In the genomic region with DNA sequence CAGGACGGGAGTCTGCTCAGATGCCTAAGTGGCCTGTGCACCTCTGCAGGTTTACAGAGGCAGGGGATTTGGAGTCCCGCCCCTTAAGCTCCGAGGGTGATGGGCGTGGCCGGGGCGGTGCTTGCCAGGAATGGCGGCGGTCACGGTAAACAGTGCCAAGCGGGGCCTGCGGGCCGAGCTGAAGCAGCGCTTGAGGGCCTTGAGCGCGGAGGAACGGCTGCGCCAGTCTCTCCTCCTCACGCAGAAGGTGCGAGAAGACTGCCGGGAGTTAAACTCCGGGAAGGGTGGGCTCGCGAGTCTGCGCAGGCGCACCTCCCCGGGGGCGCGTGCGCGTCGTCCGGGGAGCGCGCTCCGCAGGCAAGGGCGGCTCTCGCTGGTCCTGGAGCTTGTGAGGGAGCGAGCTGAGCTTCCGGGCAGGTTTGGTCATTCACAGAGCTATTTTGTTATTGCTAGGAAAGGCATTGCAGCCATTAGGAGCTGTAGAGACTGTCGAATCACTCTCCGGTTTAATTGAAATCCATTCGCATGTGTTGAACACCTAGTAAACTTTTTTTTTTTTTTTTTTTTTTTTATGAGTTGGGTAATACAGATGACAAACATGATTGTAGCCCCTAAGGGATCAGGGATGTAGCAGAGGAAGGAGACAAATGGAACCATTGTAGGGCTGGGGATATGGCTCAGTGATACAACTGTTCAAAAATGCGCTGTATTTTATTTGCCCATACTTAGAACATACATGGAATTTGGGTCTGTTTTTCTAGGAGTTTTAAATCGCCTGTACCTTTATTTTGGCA, we compare ENCODE assay signal across 9 mouse cellular contexts. TPM values are rescaled to one million over a fixed set of nuclear protein-coding genes. Genes with fewer than 3 reads are reported as not detected.
DNase-seq lines count a peak whose midpoint lies in the region; ATAC-seq and TF ChIP-seq lines count a peak whose summit lies in the region.
"Not testable (repeated sequence)": the region's sequence is repeated elsewhere in the genome, so short reads cannot be mapped to it uniquely, and the experiment has no call there.
"Had no signal": no experiment of that assay in that cellular context is flagged by ENCODE, and none has a peak within 500 bp of the region (broad histone marks: within the 10 kb centered on the region; RNA-seq: fewer than 3 reads in every experiment).

No protein-coding gene starts in this region.

- H3K4me3 ChIP-seq in left cerebral cortex, adult 2 months: peak overlapping the region; percentile 66

- peak overlapping the region; percentile 81 for H3K27ac ChIP-seq in left cerebral cortex, adult 2 months

- peak; percentile 5 for DNase-seq in embryo, embryonic 11 days
- peak; percentile 74 to 90 for DNase-seq in gastrocnemius, postnatal 36 days
- peak; percentile 92 to 94 for DNase-seq in left cerebral cortex, adult 2 months (ENCODE audit: extremely low spot score in 1 of 2, low spot score in 2 of 2)
- peak; percentile 84 for DNase-seq in lung, postnatal 36 days
- DNase-seq in retina, postnatal 1 day: peak; percentile 2
- peak; percentile 97 for DNase-seq in urinary bladder, adult 2 months (ENCODE audit: low spot score)

- intact Hi-C loops in gastrocnemius, postnatal 36 days (cut with DNase I); left cerebral cortex, adult 2 months (cut with DNase I): not testable (repeated sequence)

- not testable (repeated sequence) for TF ChIP-seq CTCF in left cerebral cortex, adult 2 months (IDR thresholded peaks at IDR 0.05)

- peak; percentile 74 for ATAC-seq in activated CD4-positive, CD25-positive, alpha-beta regulatory T cell, adult 4 months
- peak; percentile 69 for ATAC-seq in inflammation-experienced regulatory T-cells, adult 6 months

RNA-seq across cellular contexts. Expression of a gene that starts 0.8 kb away (rescaled TPM):
- polyA plus RNA-seq in activated CD4-positive, CD25-positive, alpha-beta regulatory T cell, adult 4 months (2017; shearing (Covaris generic)): 10 to 100 TPM; 86.2 to 93.4 TPM
- total RNA-seq in gastrocnemius, postnatal 36 days (2021): 10 to 100 TPM in 1 of 2 experiments, 1 to 10 TPM in 1; 8.0 to 12.4 TPM
- polyA plus RNA-seq in inflammation-experienced regulatory T-cells, adult 6 months (2017; shearing (Covaris generic)): 100 to 1,000 TPM in 1 of 3 experiments, 10 to 100 TPM in 2; 85.3 to 110 (median 93.7) TPM
- total RNA-seq in left cerebral cortex, adult 2 months (2021): 10 to 100 TPM; 27.3 to 38.3 TPM
- polyA plus RNA-seq in urinary bladder, adult 2 months (2012; rRNA removed): 22.4 and 26.7 TPM in 2 replicates

RNA-seq across cellular contexts. Expression of a gene that starts 12.1 kb away (rescaled TPM):
- 10 to 100 TPM in 1 of 2 experiments, 1 to 10 TPM in 1; 1.7 to 35.6 TPM for polyA plus RNA-seq in activated CD4-positive, CD25-positive, alpha-beta regulatory T cell, adult 4 months (2017; shearing (Covaris generic))
- not detected for total RNA-seq in gastrocnemius, postnatal 36 days (2021)
- polyA plus RNA-seq in inflammation-experienced regulatory T-cells, adult 6 months (2017; shearing (Covaris generic)): 10 to 100 TPM in 2 of 3 experiments, 1 to 10 TPM in 1; 8.7 to 48.0 (median 45.0) TPM
- total RNA-seq in left cerebral cortex, adult 2 months (2021): not detected
- not detected in 2 replicates for polyA plus RNA-seq in urinary bladder, adult 2 months (2012; rRNA removed)
- polyA plus RNA-seq: large intestine, adult 2 months had no signal

RNA-seq across cellular contexts. Expression of a gene that starts 12.3 kb away (rescaled TPM):
- 100 to 1,000 TPM; 267 to 340 TPM for polyA plus RNA-seq in activated CD4-positive, CD25-positive, alpha-beta regulatory T cell, adult 4 months (2017; shearing (Covaris generic))
- total RNA-seq in gastrocnemius, postnatal 36 days (2021): not detected
- polyA plus RNA-seq in inflammation-experienced regulatory T-cells, adult 6 months (2017; shearing (Covaris generic)): 100 to 1,000 TPM; 262 to 408 (median 397) TPM
- total RNA-seq in left cerebral cortex, adult 2 months (2021): 1 to 10 TPM in 1 of 2 experiments, under 1 TPM in 1; 0.79 to 1.1 TPM
- 3.5 and 4.5 TPM in 2 replicates for polyA plus RNA-seq in urinary bladder, adult 2 months (2012; rRNA removed)

Comparison
In these comparisons a context has a peak if more than half of its experiments do, and no peak if none do; other contexts are left out.
1. Peak in every context shown above with its lines: DNase-seq, ATAC-seq, H3K4me3 ChIP-seq and H3K27ac ChIP-seq.
2. DNase-seq: peak in every context shown above with its lines; median percentile 97 in urinary bladder, adult 2 months; 93 in left cerebral cortex, adult 2 months; 84 in lung, postnatal 36 days; 82 in gastrocnemius, postnatal 36 days; 5 in embryo, embryonic 11 days; 2 in retina, postnatal 1 day.
3. RNA of a gene that starts 12.3 kb away (polyA plus RNA-seq): 262 to 408 TPM in inflammation-experienced regulatory T-cells, adult 6 months and 267 to 340 TPM in activated CD4-positive, CD25-positive, alpha-beta regulatory T cell, adult 4 months; 3.5 to 4.5 TPM in urinary bladder, adult 2 months; every median in the first group is over 10 times any median in the second.